Mouse (Mus musculus): ENCODE results near the gene Nfu1. TPM values are rescaled to one million over a fixed set of nuclear protein-coding genes. Genes with fewer than 3 reads are reported as not detected.

Gene Nfu1
- total and polyA plus RNA-seq, 3 experiments, result 111 to 123 TPM; not detected in 1

DNA sequence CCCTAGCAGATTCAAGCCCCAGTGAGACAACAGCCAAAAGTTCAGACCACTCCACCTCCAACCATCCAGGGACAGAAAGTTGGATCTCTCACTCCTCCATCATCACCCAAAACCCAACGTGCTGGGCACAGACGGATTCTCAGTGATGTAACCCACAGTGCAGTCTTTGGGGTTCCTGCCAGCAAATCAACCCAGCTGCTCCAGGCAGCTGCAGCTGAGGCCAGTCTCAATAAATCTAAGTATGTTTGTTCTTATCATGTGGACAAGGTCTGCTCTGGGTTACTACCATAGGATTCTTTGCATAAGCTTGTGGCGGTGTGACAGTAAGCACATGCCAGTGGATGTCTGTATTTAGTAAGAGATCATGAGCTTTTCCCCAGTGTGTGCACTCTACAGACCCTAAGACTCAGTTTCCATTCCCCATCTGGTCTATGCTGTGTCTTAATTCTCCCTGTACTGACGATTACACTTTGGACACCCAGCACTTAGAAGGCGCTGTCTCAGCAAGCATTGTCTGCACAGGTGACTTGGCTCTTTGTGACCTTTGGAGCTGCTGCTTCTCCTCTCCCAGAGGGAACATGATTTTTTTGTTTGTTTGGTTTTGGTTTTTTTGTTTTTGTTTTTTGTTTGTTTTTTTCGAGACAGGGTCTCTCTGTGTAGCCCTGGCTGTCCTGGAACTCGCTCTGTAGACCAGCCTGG, 44.9 kb upstream of the Nfu1 start:
- no peaks in the 10 kb centered on the region for H3K4me1 ChIP-seq (ENCODE audit: control insufficient read depth in 1 of 2, insufficient read depth in 2 of 2, low read length in 2 of 2)
- H3K79me2 ChIP-seq (ENCODE audit: control insufficient read depth, insufficient read depth, low read length, poor library complexity), result no peaks in the 10 kb centered on the region
- peaks cover 0 to 10% of the 10 kb centered on the region in 2 experiments; a peak in 2 of 4 replicates for H3K36me3 ChIP-seq (ENCODE audit: control insufficient read depth in 1 of 2, insufficient read depth in 2 of 2, low read length in 2 of 2)
- H3K27me3 ChIP-seq (ENCODE audit: control insufficient read depth in 1 of 2, insufficient read depth in 2 of 2, low read length in 2 of 2), result no peaks in the 10 kb centered on the region
- DNase-seq (ENCODE audit: low read depth, low spot score), result no peak
- no peak for TF ChIP-seq KAT2A (conservative IDR thresholded peaks at IDR 0.05; ENCODE audit: low read depth, low read length)
- no peak for TF ChIP-seq POLR2AphosphoS5 (IDR thresholded peaks at IDR 0.05; ENCODE audit: borderline replicate concordance, low read depth, low read length)
- no peak for TF ChIP-seq MXI1 (IDR thresholded peaks at IDR 0.05; ENCODE audit: low read depth, low read length)
- TF ChIP-seq POLR2AphosphoS2 (IDR thresholded peaks at IDR 0.05; ENCODE audit: low read length), result no peak
- TF ChIP-seq CTCF (IDR thresholded peaks at IDR 0.05 in 2 of 3, conservative IDR thresholded peaks at IDR 0.05 in 1 of 3; ENCODE audit: control insufficient read depth in 1 of 3, insufficient read depth in 1 of 3, low read depth in 2 of 3, low read length in 3 of 3, poor library complexity in 1 of 3, severe bottlenecking in 1 of 3), result no peak
- no peak for TF ChIP-seq ETS1 (IDR thresholded peaks at IDR 0.05; ENCODE audit: low read depth, low read length)
- TF ChIP-seq MAFK (IDR thresholded peaks at IDR 0.05; ENCODE audit: borderline replicate concordance, low read depth, low read length), result no peak
- TF ChIP-seq GABPA (IDR thresholded peaks at IDR 0.05; ENCODE audit: low read depth, low read length), result no peak
- TF ChIP-seq USF2 (IDR thresholded peaks at IDR 0.05; ENCODE audit: borderline replicate concordance in 1 of 2, insufficient read depth in 1 of 2, low read depth in 1 of 2, low read length in 2 of 2), result no peak
- no peak for TF ChIP-seq TAL1 (IDR thresholded peaks at IDR 0.05; ENCODE audit: low read length)
- TF ChIP-seq EP300 (IDR thresholded peaks at IDR 0.05; ENCODE audit: low read depth in 1 of 2, low read length in 2 of 2), result no peak
- no peak for TF ChIP-seq ELF1 (IDR thresholded peaks at IDR 0.05; ENCODE audit: low read depth, low read length)
- no peak for TF ChIP-seq SMC3 (IDR thresholded peaks at IDR 0.05; ENCODE audit: low read depth, low read length)
- TF ChIP-seq TCF12 (IDR thresholded peaks at IDR 0.05; ENCODE audit: low read depth, low read length), result no peak
- TF ChIP-seq ZKSCAN1 (IDR thresholded peaks at IDR 0.05; ENCODE audit: low read depth, low read length), result no peak
- TF ChIP-seq UBTF (IDR thresholded peaks at IDR 0.05; ENCODE audit: borderline replicate concordance, insufficient read depth, low read depth, low read length), result no peak
- no peak for TF ChIP-seq MAX (IDR thresholded peaks at IDR 0.05; ENCODE audit: low read length)
- no peak for TF ChIP-seq POLR2A (IDR thresholded peaks at IDR 0.05; ENCODE audit: control insufficient read depth in 1 of 2, insufficient read depth in 1 of 2, low read depth in 1 of 2, low read length in 2 of 2, poor library complexity in 1 of 2)
- no peak for TF ChIP-seq USF1 (IDR thresholded peaks at IDR 0.05; ENCODE audit: low read depth, low read length)
- TF ChIP-seq MEF2A (IDR thresholded peaks at IDR 0.05; ENCODE audit: extremely low read depth, insufficient replicate concordance, low read depth, low read length, poor library complexity, severe bottlenecking), result no peak
- H3K27ac ChIP-seq (ENCODE audit: control insufficient read depth, low read depth, low read length), result no peak overlapping the region
- no peaks in the 10 kb centered on the region for H3K9me3 ChIP-seq (replicated peaks; ENCODE audit: insufficient read depth, low read length)
- H3K4me3 ChIP-seq (ENCODE audit: control insufficient read depth in 1 of 2, insufficient read depth in 1 of 2, low read depth in 2 of 2, low read length in 2 of 2), result no peak overlapping the region
- no peak overlapping the region for H3K9ac ChIP-seq (ENCODE audit: control insufficient read depth, low read depth, low read length, poor library complexity, severe bottlenecking)

All from MEL (cell line).